Mouse (Mus musculus) erythroid progenitor cell, adult 5-6 weeks (primary cell): ENCODE measurements around the gene Gstm7. TPM values are rescaled to one million over a fixed set of nuclear protein-coding genes. Genes with fewer than 3 reads are reported as not detected.
"Not testable (repeated sequence)": the region's sequence is repeated elsewhere in the genome, so short reads cannot be mapped to it uniquely, and the experiment has no call there.

ENCODE experiments used
- ATAC-seq: replicated peaks from 2 replicates; pipeline ENCODE4 v1.8.0; 2016; ENCODE audit warnings: moderate number of reproducible peaks, mild to moderate bottlenecking, moderate TSS enrichment, inconsistent platforms; ENCODE audit not compliant: poor library complexity, low FRiP score, severe bottlenecking
- total RNA-seq, 2 experiments: library from RNA; stranded (forward) in 1 of 2; stranded (reverse) in 1 of 2; fragments of 150-400 nt in 1 of 2; fragments of 186-747, 209-891 nt in 1 of 2; gene quantifications; 2 replicates each; pipeline versions ENCODE4 v1.2.3 to v1.2.4; 2015 to 2017; ENCODE audit warnings: low replicate concordance in 2 of 2

Gene Gstm7
- total RNA-seq, 2 experiments from 2014 or later = not detected

DNA sequence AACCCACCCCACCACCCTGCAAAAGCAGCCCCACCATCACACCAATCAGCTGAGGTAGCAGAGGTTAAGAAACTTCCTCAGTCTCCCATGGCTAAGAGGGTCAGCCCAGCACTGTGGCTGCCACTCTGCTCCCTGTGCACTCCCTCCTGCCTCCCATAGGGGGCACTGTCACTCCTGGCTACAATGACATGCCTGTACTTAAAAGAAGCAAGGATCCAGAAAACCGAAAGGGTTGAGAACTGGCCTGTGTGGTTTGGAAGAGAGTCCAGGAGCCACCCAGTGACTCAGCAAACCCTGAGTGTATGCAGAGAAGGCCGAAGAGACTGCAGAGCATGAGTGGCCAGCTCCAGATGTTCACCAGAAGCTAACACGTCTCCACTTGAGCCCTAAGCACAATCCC, 7.8 kb upstream of the Gstm7 start:
- ATAC-seq = 0 out of 2 replicates have a peak, but pooled peaks have one; percentile 23

DNA sequence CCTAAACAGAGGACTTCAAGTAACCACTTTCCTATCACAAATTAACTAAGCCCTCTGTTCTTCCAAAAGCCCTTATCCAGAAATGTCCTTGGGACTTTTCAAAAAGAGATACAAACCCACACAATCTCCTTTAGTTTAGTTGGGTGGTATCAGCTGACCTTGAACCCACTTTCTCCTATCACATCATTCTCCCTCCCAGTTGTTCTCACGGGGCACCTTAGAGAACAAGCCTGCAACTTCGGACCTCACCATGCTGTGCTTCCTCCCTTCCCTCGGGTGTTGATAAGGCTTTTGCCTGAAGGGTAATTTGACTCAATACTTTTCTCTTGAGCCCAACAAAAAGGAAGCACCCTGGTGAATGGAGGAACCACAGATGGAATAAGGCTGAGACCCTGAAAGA, 4.3 kb upstream of the Gstm7 start:
- ATAC-seq = no peak

DNA sequence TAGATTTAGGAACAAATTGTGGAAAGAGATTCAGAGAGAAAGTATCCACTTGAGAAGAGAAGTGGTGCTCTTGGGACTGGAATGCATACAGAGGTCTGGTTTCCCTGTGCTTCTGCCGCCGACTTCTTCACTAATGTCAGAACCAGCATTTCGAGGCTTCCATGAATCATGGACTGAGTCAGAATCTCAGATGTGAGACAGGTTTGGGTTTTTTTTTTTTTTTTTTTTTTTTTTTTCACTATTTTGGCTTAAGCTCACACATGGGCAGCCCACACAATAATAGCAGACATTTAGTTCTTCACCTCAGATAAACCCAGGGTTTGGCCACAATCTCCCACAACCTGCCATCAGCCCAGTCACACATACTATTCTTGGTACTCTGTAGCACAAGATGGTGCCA, 3.7 kb upstream of the Gstm7 start:
- no peak for ATAC-seq

- ATAC-seq = no peak
These were observed 511 bp upstream of the Gstm7 start for GRCm38 (mm10) chr3:107932128-107932527.

GRCm38 (mm10) chr3:107931134-107931533, 483 bp downstream of the Gstm7 start:
- no peak for ATAC-seq

- ATAC-seq = no peak
These were observed 1.9 kb downstream of the Gstm7 start for GRCm38 (mm10) chr3:107929731-107930130.

DNA sequence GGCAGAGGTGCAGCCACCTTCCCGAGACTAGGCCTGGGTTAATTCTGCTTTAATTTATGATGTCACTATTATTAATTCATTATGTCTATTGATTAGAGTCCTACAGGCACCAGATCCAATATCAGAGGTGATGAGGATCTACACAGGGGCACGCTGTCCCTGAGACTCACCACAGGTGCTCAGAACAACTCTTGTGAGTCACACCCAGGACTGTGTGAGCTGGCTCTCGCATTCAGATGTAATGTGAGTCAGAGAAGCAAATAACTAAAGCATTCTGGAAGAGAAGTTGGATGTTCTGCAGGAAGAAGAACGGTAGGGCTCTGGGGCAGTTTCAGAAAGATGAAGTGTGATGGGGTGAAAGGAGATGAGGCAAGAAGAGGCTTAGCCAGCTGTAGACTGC, 2.4 kb downstream of the Gstm7 start:
- ATAC-seq = no peak

DNA sequence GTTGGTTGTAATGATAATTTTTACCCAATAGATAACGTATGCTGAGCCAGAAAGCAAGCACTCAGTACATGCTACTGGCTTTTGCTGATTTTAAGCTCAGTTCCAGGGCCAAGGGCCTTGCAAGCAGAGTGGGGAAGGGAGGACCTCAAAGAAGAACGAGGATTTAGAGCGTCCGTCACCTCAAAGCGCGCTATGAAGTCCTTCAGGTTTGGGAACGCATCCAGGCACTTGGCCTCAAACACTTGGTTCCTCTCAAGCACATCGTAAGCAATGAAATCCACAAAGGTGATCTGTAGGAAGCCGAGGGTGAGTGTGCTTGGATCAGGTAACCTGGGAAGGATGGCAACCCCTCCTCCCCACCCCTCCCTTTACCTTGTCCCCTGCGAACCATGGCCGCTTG, 2.9 kb downstream of the Gstm7 start:
- no peak for ATAC-seq

DNA sequence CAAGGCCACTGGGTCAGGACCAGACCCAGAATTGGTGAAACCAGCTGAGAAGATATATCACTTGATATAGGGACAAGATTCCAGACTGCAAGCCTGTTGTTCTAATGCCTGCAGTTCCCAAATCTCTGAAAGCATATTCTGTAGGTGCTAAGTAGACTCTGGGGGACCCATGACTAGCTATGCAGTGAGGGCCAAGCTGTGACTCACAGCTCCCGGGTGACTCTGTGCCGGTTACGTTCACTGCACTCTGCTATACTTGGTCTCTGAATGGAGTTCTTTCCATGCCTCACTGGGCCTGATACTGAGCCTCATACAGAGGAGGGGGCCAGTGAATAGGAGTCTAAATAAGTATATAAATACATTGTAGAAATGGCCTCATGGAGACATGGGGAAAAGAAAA, 3.8 kb downstream of the Gstm7 start:
- ATAC-seq = no peak

- ATAC-seq = no peak
These were observed 6.3 kb downstream of the Gstm7 start for GRCm38 (mm10) chr3:107925335-107925734.

DNA sequence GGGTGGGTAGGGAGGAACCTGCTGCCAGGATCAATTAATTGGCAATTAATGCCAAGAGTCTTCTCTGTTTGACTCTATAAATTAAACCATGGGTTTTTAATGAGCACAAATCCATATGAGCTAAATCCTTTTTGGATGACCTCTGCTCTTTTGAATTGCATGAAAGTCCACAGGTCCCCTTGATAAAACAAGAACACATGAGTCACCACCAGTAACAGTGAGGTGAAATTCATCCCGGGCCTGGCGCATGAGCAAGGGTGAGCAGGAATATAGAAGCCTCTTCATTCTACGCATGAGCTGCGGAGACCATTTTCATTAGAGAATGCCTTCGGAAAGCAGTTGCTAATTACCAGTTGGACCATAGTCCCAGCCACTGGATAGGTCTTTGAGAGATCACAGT, 11.3 kb downstream of the Gstm7 start:
- no peak for ATAC-seq

DNA sequence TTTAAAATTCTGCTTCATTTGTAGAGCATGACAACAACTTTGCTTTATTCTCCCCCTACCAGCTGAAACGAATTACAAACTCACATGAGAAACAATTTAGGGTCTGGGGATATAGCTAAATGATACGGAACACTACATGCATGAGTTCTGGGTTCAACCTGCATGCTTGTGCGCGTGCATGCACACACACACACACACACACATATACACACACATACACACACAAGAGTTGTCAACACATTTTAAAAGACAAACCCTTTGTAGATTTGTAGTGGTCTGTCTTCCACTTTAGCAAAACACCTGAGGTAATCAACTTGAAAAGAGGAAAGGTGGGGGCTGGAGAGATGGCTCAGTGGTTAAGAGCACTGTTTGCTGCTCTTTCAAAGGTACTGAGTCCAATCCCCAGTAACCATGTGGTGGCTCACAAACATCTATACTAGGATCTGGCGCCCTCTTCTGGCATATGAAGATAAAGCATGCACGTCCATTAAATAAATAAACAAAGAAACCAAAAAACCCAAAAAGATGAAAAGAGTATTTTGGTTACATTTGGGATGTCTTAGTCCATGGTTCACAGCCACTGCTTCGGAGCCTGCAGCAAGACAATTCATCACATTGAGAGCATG, 13.7 kb downstream of the Gstm7 start:
- ATAC-seq = no peak; the same call in 1 of the 2 replicates

- no peak for ATAC-seq
These were observed 14.5 kb downstream of the Gstm7 start for GRCm38 (mm10) chr3:107917097-107917496.

- no peak for ATAC-seq
These were observed 14.9 kb downstream of the Gstm7 start for GRCm38 (mm10) chr3:107916674-107917073.

GRCm38 (mm10) chr3:107905942-107906341, 25.7 kb downstream of the Gstm7 start:
- ATAC-seq = no peak

GRCm38 (mm10) chr3:107900955-107901673, 30.5 kb downstream of the Gstm7 start:
- no peak for ATAC-seq

- no peak for ATAC-seq
These were observed 32.9 kb downstream of the Gstm7 start for GRCm38 (mm10) chr3:107898691-107899090.

GRCm38 (mm10) chr3:107895720-107896569, 35.7 kb downstream of the Gstm7 start, which contains the start of gene Gstm5:
TSS of gene Gstm5 (plus strand) at chr3:107895821.
- peak; percentile 96 for ATAC-seq

- ATAC-seq = peak; percentile 48
These were observed 36.4 kb downstream of the Gstm7 start for GRCm38 (mm10) chr3:107895194-107895719.

DNA sequence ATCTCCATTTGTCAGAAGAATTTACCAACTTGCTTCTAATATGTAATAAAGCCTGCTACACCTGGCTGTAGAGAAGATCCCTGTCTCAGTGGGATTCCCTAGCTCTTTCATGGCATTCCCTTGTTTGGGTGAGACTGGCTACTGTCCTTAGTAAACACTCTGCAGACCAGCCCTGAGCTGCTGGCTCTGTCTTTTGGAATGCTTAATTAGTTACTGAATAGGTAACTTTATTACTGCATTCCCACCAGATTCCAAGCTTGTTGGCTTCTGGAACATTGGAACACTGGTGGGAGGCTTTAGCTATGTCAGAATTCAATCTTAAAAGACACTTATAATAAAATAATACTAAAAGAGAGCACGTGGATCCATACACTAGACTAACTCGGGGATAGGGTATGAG, 42.4 kb downstream of the Gstm7 start:
- ATAC-seq = not testable (repeated sequence)
